Mouse (Mus musculus) thymus, adult 2 months (tissue): Measurements from ENCODE around the gene Peak1. TPM values are rescaled to one million over a fixed set of nuclear protein-coding genes. Genes with fewer than 3 reads are reported as not detected.

Experiments used
- DNase-seq: peaks from one replicate; pipeline ENCODE4 v3.0.0; 2021
- H3K27ac ChIP-seq: fragments of 200-500 bp; 2 replicates; pipeline ENCODE4 v1.5.1; 2012; ENCODE audit warnings: low read length, control low read depth; ENCODE audit not compliant: control insufficient read depth, insufficient read depth
- H3K27me3 ChIP-seq: fragments of 200-500 bp; 2 replicates; pipeline ENCODE4 v1.6.1; 2012; ENCODE audit warnings: mild to moderate bottlenecking, low read length, moderate library complexity, mixed read lengths; ENCODE audit not compliant: control insufficient read depth, insufficient read depth
- H3K36me3 ChIP-seq: fragments of 200-500 bp; 2 replicates; pipeline ENCODE4 v1.6.1; 2012; ENCODE audit warnings: mild to moderate bottlenecking, low read length, moderate library complexity; ENCODE audit not compliant: control insufficient read depth, insufficient read depth
- H3K4me1 ChIP-seq: fragments of 200-500 bp; replicated peaks from 2 replicates; pipeline ENCODE4 v1.6.1; 2012; ENCODE audit warnings: low read length; ENCODE audit not compliant: control insufficient read depth, insufficient read depth
- H3K4me3 ChIP-seq: fragments of 200-500 bp; 2 replicates; pipeline ENCODE4 v1.5.1; 2012; ENCODE audit warnings: mild to moderate bottlenecking, low read length, control low read depth, moderate library complexity; ENCODE audit not compliant: control insufficient read depth, insufficient read depth
- CTCF ChIP-seq: fragments of 200-500 bp; IDR thresholded peaks from 2 replicates; pipeline ENCODE4 v1.5.1; 2012; ENCODE audit warnings: mild to moderate bottlenecking, control low read depth, low read length, moderate library complexity, borderline replicate concordance; ENCODE audit not compliant: control insufficient read depth, poor library complexity, insufficient read depth; ENCODE audit errors: extremely low read depth
- POLR2A ChIP-seq: fragments of 200-500 bp; IDR thresholded peaks from 2 replicates; pipeline ENCODE4 v1.6.1; 2012; ENCODE audit warnings: mild to moderate bottlenecking, low read length, control low read depth, moderate library complexity; ENCODE audit not compliant: control insufficient read depth, poor library complexity, insufficient read depth; ENCODE audit errors: extremely low read depth
- WGBS: fragments of 180-500 bp; shearing (Covaris S2); methylation state at CpG from one replicate; pipeline ENCODE4 v1.1.7; 2018; 5-methylcytosine and 5-hydroxymethylcytosine counted together
- polyA plus RNA-seq: library from polyadenylated mRNA; depleted of rRNA; stranded (reverse); fragments of >200 nt; gene quantifications from 2 replicates; pipeline ENCODE4 v1.2.3, GENCODE M21; 2012

Gene Peak1
- polyA plus RNA-seq, 1 experiment: 8.6 TPM

- peaks cover 8% of the 10 kb centered on the region for H3K4me1 ChIP-seq
- TF ChIP-seq CTCF (no peak), POLR2A (no peak)
- no peak overlapping the region for H3K4me3 ChIP-seq
- 83% methylated on average over 7 of the region's 7 CpGs for WGBS
- H3K27me3 ChIP-seq: no peaks in the 10 kb centered on the region
- H3K36me3 ChIP-seq: no peaks in the 10 kb centered on the region
- DNase-seq: no peak
- no peak overlapping the region for H3K27ac ChIP-seq
These were observed 151.6 kb downstream of the Peak1 start for GRCm38 (mm10) chr9:56266200-56266815.

GRCm38 (mm10) chr9:56265460-56266199 lies 152.2 kb downstream of the Peak1 start:
- Histone ChIP-seq H3K27ac (no peak overlapping the region), H3K27me3 (no peaks in the 10 kb centered on the region), H3K36me3 (no peaks in the 10 kb centered on the region), H3K4me3 (no peak overlapping the region), H3K4me1 (peaks cover 8% of the 10 kb centered on the region)
- TF ChIP-seq CTCF: no peak
- TF ChIP-seq POLR2A: no peak
- 89% methylated on average over 5 of the region's 5 CpGs for WGBS
- no peak for DNase-seq

- H3K4me1 ChIP-seq: peaks cover 8% of the 10 kb centered on the region
- H3K4me3 ChIP-seq: no peak overlapping the region
- H3K36me3 ChIP-seq: no peaks in the 10 kb centered on the region
- TF ChIP-seq CTCF (no peak), POLR2A (no peak)
- DNase-seq: no peak
- 56% methylated on average over 8 of the region's 8 CpGs for WGBS
- H3K27me3 ChIP-seq: no peaks in the 10 kb centered on the region
- no peak overlapping the region for H3K27ac ChIP-seq
These were observed 152.9 kb downstream of the Peak1 start for GRCm38 (mm10) chr9:56265022-56265360.

GRCm38 (mm10) chr9:56264308-56265021 lies 153.4 kb downstream of the Peak1 start:
- no peaks in the 10 kb centered on the region for H3K27me3 ChIP-seq
- 10% methylated on average over 7 of the region's 7 CpGs for WGBS
- peak; percentile 33 for DNase-seq
- H3K36me3 ChIP-seq: no peaks in the 10 kb centered on the region
- H3K4me3 ChIP-seq: no peak overlapping the region
- H3K27ac ChIP-seq: no peak overlapping the region
- H3K4me1 ChIP-seq: peaks cover 8% of the 10 kb centered on the region
- TF ChIP-seq CTCF (no peak), POLR2A (no peak)

- H3K27me3 ChIP-seq: no peaks in the 10 kb centered on the region
These were observed 154.8 kb downstream of the Peak1 start for GRCm38 (mm10) chr9:56263055-56263454.

GRCm38 (mm10) chr9:56260495-56261136 lies 157.3 kb downstream of the Peak1 start:
- Histone ChIP-seq H3K4me3 (no peak overlapping the region), H3K4me1 (peaks cover 21% of the 10 kb centered on the region), H3K27me3 (no peaks in the 10 kb centered on the region), H3K27ac (no peak overlapping the region), H3K36me3 (no peaks in the 10 kb centered on the region)
- TF ChIP-seq CTCF (no peak), POLR2A (no peak)
- WGBS: 89% methylated on average over 14 of the region's 14 CpGs
- DNase-seq: no peak

More at GRCm38 (mm10) chr9:56263055-56263454, 154.8 kb downstream of the Peak1 start:
- 95% methylated on average over 1 of the region's 1 CpGs for WGBS
- DNase-seq: no peak
- H3K36me3 ChIP-seq: no peaks in the 10 kb centered on the region
- TF ChIP-seq POLR2A (no peak), CTCF (no peak)
- H3K27ac ChIP-seq: no peak overlapping the region
- peaks cover 17% of the 10 kb centered on the region for H3K4me1 ChIP-seq
- no peak overlapping the region for H3K4me3 ChIP-seq
